24 mouse cellular contexts compared by ENCODE assay signal in genomic region chr10:39527113-39527512, GRCm38 (mm10).
DNase-seq lines count a peak whose midpoint lies in the region; ATAC-seq lines count a peak whose summit lies in the region.
"Had no signal": no experiment of that assay in that cellular context is flagged by ENCODE, and none has a peak within 500 bp of the region (broad histone marks: within the 10 kb centered on the region; RNA-seq: fewer than 3 reads in every experiment).

No protein-coding gene starts in this region.

- peaks cover 29% of the 10 kb centered on the region for H3K36me3 ChIP-seq in hindbrain, embryonic 13.5 days
- no peaks in the 10 kb centered on the region for H3K36me3 ChIP-seq in hindbrain, embryonic 11.5 days (ENCODE audit: control insufficient read depth, insufficient read depth, low read length)
- H3K36me3 ChIP-seq in midbrain, embryonic 12.5 days: peaks cover 31% of the 10 kb centered on the region
- H3K36me3 ChIP-seq in midbrain, embryonic 16.5 days (ENCODE audit: control insufficient read depth, insufficient read depth, low read length): peaks cover 3% of the 10 kb centered on the region; the same call in 1 of the 2 replicates
- H3K36me3 ChIP-seq in embryonic facial prominence, embryonic 10.5 days (replicated peaks): peaks cover 50% of the 10 kb centered on the region
- peaks cover 9% of the 10 kb centered on the region for H3K36me3 ChIP-seq in neural tube, embryonic 14.5 days (ENCODE audit: control insufficient read depth, insufficient read depth, low read length)

- H3K9me3 ChIP-seq in hindbrain, embryonic 13.5 days: no peaks in the 10 kb centered on the region
- no peaks in the 10 kb centered on the region for H3K9me3 ChIP-seq in hindbrain, embryonic 11.5 days (ENCODE audit: control insufficient read depth, low read length)
- H3K9me3 ChIP-seq in midbrain, embryonic 12.5 days: no peaks in the 10 kb centered on the region
- no peaks in the 10 kb centered on the region for H3K9me3 ChIP-seq in midbrain, embryonic 16.5 days (replicated peaks; ENCODE audit: control insufficient read depth, low read length, poor library complexity, severe bottlenecking)
- no peaks in the 10 kb centered on the region for H3K9me3 ChIP-seq in embryonic facial prominence, embryonic 10.5 days
- H3K9me3 ChIP-seq in neural tube, embryonic 14.5 days (ENCODE audit: control insufficient read depth, low read length): no peaks in the 10 kb centered on the region
- H3K9me3 ChIP-seq: heart, embryonic 15.5 days; limb, embryonic 13.5 days; megakaryocyte, embryonic 14.5 days; neural tube, embryonic 12.5 days had no signal

- no peak overlapping the region for H3K4me3 ChIP-seq in hindbrain, embryonic 13.5 days
- H3K4me3 ChIP-seq in hindbrain, embryonic 11.5 days (ENCODE audit: low read depth, low read length): no peak overlapping the region
- no peak overlapping the region for H3K4me3 ChIP-seq in midbrain, embryonic 12.5 days
- H3K4me3 ChIP-seq in midbrain, embryonic 16.5 days (ENCODE audit: low read depth, low read length): no peak overlapping the region
- H3K4me3 ChIP-seq in embryonic facial prominence, embryonic 10.5 days: no peak overlapping the region
- no peak overlapping the region for H3K4me3 ChIP-seq in neural tube, embryonic 14.5 days (ENCODE audit: low read depth, low read length)
- H3K4me3 ChIP-seq: heart, embryonic 15.5 days; limb, embryonic 13.5 days; megakaryocyte, embryonic 14.5 days; neural tube, embryonic 12.5 days had no signal

- peaks cover 73% of the 10 kb centered on the region for H3K4me1 ChIP-seq in hindbrain, embryonic 13.5 days (replicated peaks)
- H3K4me1 ChIP-seq in hindbrain, embryonic 11.5 days (replicated peaks; ENCODE audit: control insufficient read depth, insufficient read depth, low read length): peaks cover 4% of the 10 kb centered on the region; the same call in 1 of the 2 replicates
- H3K4me1 ChIP-seq in midbrain, embryonic 12.5 days: peaks cover 36% of the 10 kb centered on the region
- H3K4me1 ChIP-seq in midbrain, embryonic 16.5 days (ENCODE audit: control insufficient read depth, insufficient read depth, low read length): peaks cover 17% of the 10 kb centered on the region
- H3K4me1 ChIP-seq in embryonic facial prominence, embryonic 10.5 days: peaks cover 50% of the 10 kb centered on the region
- peaks cover 25% of the 10 kb centered on the region for H3K4me1 ChIP-seq in neural tube, embryonic 14.5 days (ENCODE audit: control insufficient read depth, insufficient read depth, low read length)

- no peak for ATAC-seq in hindbrain, embryonic 13.5 days (ENCODE audit: low FRiP score)
- no peak for ATAC-seq in hindbrain, embryonic 11.5 days (ENCODE audit: low FRiP score)
- ATAC-seq in midbrain, embryonic 12.5 days (ENCODE audit: low FRiP score, low read depth): no peak
- ATAC-seq in midbrain, embryonic 16.5 days: no peak
- ATAC-seq in neural tube, embryonic 14.5 days (ENCODE audit: low read depth): no peak
- ATAC-seq in activated CD4-positive, CD25-positive, alpha-beta regulatory T cell, adult 4 months: no peak
- ATAC-seq: CD4-positive, CD25-positive, alpha-beta regulatory T cell, adult 4 months; forebrain, postnatal 0 days had no signal

- 24% methylated on average over 5 of the region's 5 CpGs for WGBS in hindbrain, embryonic 13.5 days
- 40% methylated on average over 4 of the region's 5 CpGs for WGBS in hindbrain, embryonic 11.5 days
- 19% methylated on average over 5 of the region's 5 CpGs for WGBS in midbrain, embryonic 12.5 days
- WGBS in midbrain, embryonic 16.5 days: 33% methylated on average over 4 of the region's 5 CpGs
- 21% methylated on average over 5 of the region's 5 CpGs for WGBS in embryonic facial prominence, embryonic 10.5 days
- 43% methylated on average over 3 of the region's 5 CpGs for WGBS in neural tube, embryonic 14.5 days

- H3K4me2 ChIP-seq in hindbrain, embryonic 13.5 days: no peak overlapping the region
- no peak overlapping the region for H3K4me2 ChIP-seq in hindbrain, embryonic 11.5 days (replicated peaks; ENCODE audit: low read depth, low read length)
- no peak overlapping the region for H3K4me2 ChIP-seq in midbrain, embryonic 12.5 days (replicated peaks)
- no peak overlapping the region for H3K4me2 ChIP-seq in midbrain, embryonic 16.5 days (ENCODE audit: low read length)
- no peak overlapping the region for H3K4me2 ChIP-seq in neural tube, embryonic 14.5 days (ENCODE audit: low read depth, low read length)
- H3K4me2 ChIP-seq: heart, embryonic 15.5 days; limb, embryonic 13.5 days; liver, embryonic 11.5 days; neural tube, embryonic 12.5 days had no signal

- H3K9ac ChIP-seq in hindbrain, embryonic 13.5 days: no peak overlapping the region
- no peak overlapping the region for H3K9ac ChIP-seq in hindbrain, embryonic 11.5 days (ENCODE audit: low read depth, low read length)
- H3K9ac ChIP-seq in midbrain, embryonic 12.5 days (replicated peaks): no peak overlapping the region
- no peak overlapping the region for H3K9ac ChIP-seq in midbrain, embryonic 16.5 days (ENCODE audit: low read depth, low read length)
- no peak overlapping the region for H3K9ac ChIP-seq in neural tube, embryonic 14.5 days (replicated peaks; ENCODE audit: low read depth, low read length)
- H3K9ac ChIP-seq: forebrain, postnatal 0 days; heart, embryonic 15.5 days; limb, embryonic 13.5 days; neural tube, embryonic 12.5 days had no signal

- no peaks in the 10 kb centered on the region for H3K27me3 ChIP-seq in hindbrain, embryonic 13.5 days
- no peaks in the 10 kb centered on the region for H3K27me3 ChIP-seq in hindbrain, embryonic 11.5 days (ENCODE audit: control insufficient read depth, insufficient read depth, low read length)
- H3K27me3 ChIP-seq in midbrain, embryonic 12.5 days: no peaks in the 10 kb centered on the region
- H3K27me3 ChIP-seq in midbrain, embryonic 16.5 days (ENCODE audit: control insufficient read depth, insufficient read depth, low read depth, low read length): no peaks in the 10 kb centered on the region
- no peaks in the 10 kb centered on the region for H3K27me3 ChIP-seq in embryonic facial prominence, embryonic 10.5 days (replicated peaks; ENCODE audit: low read depth, poor library complexity, severe bottlenecking)
- H3K27me3 ChIP-seq in neural tube, embryonic 14.5 days (ENCODE audit: control insufficient read depth, insufficient read depth, low read length): no peaks in the 10 kb centered on the region
- H3K27me3 ChIP-seq: heart, embryonic 15.5 days; limb, embryonic 13.5 days; megakaryocyte, embryonic 14.5 days; neural tube, embryonic 12.5 days had no signal

- H3K27ac ChIP-seq in hindbrain, embryonic 13.5 days: peak overlapping the region; percentile 72
- H3K27ac ChIP-seq in hindbrain, embryonic 11.5 days (ENCODE audit: low read depth, low read length): no peak overlapping the region
- H3K27ac ChIP-seq in midbrain, embryonic 12.5 days (replicated peaks): 0 out of 2 replicates have a peak overlapping the region, but pooled peaks have one; percentile 15
- no peak overlapping the region for H3K27ac ChIP-seq in midbrain, embryonic 16.5 days (ENCODE audit: low read length)
- peak overlapping the region; percentile 72; the same call in 1 of the 2 replicates for H3K27ac ChIP-seq in embryonic facial prominence, embryonic 10.5 days (replicated peaks)
- H3K27ac ChIP-seq in neural tube, embryonic 14.5 days (ENCODE audit: low read depth, low read length): peak overlapping the region; percentile 23; the same call in 1 of the 2 replicates
- H3K27ac ChIP-seq: heart, embryonic 15.5 days; limb, embryonic 13.5 days; neural tube, embryonic 12.5 days had no signal

- DNase-seq in hindbrain, embryonic 11.5 days (ENCODE audit: low spot score): no peak
- no peak for DNase-seq in embryonic facial prominence, embryonic 10.5 days (ENCODE audit: low spot score)
- DNase-seq in heart, adult 11 months: no peak
- DNase-seq: adrenal gland, adult 2 months; adrenal gland, postnatal 36 days; cerebellum, adult 18-20 months; cerebellum, postnatal 10 days; forebrain, postnatal 0 days; kidney, adult 2 months; kidney, postnatal 36 days; lung, postnatal 36 days; midbrain, embryonic 14.5 days; right cerebral cortex, postnatal 25 days had no signal

Comparison
In these comparisons a context has a peak if more than half of its experiments do, and no peak if none do; other contexts are left out.
1. H3K27ac ChIP-seq: peak in hindbrain, embryonic 13.5 days (single experiment), midbrain, embryonic 12.5 days (single experiment), embryonic facial prominence, embryonic 10.5 days (single experiment) and neural tube, embryonic 14.5 days (single experiment); none in hindbrain, embryonic 11.5 days (single experiment) and midbrain, embryonic 16.5 days (single experiment).